Mouse (Mus musculus) forebrain, postnatal 0 days (tissue): ENCODE measurements around the gene Mrpl54. TPM values are rescaled to one million over a fixed set of nuclear protein-coding genes. Genes with fewer than 3 reads are reported as not detected.

Experiments
- ATAC-seq: fragments of 200-750 bp; cut with Nextera tagmentation; 2 replicates; pipeline ENCODE4 v1.8.0; 2017; ENCODE audit warnings: mild to moderate bottlenecking, moderate library complexity
- DNase-seq: peaks from one replicate; pipeline ENCODE4 v3.0.0-alpha.2; 2015
- H3K27ac ChIP-seq: fragments of 300-500 bp; sonication (generic); 2 replicates; pipeline ENCODE4 v1.5.1; 2014; ENCODE audit warnings: low read depth, mild to moderate bottlenecking, antibody characterized with exemption, low read length, moderate library complexity, mixed read lengths
- H3K27me3 ChIP-seq: fragments of 300-500 bp; sonication (generic); 2 replicates; pipeline ENCODE4 v1.6.1; 2014; ENCODE audit warnings: mild to moderate bottlenecking, low read length, mixed read lengths; ENCODE audit not compliant: insufficient read depth
- H3K36me3 ChIP-seq: fragments of 300-500 bp; sonication (generic); 2 replicates; pipeline ENCODE4 v1.6.1; 2014; ENCODE audit warnings: mild to moderate bottlenecking, moderate library complexity; ENCODE audit not compliant: insufficient read depth
- H3K4me1 ChIP-seq: fragments of 300-500 bp; sonication (generic); 2 replicates; pipeline ENCODE4 v1.6.1; 2014; ENCODE audit warnings: antibody characterized with exemption; ENCODE audit not compliant: insufficient read depth
- H3K4me2 ChIP-seq: fragments of 300-500 bp; sonication (generic); 2 replicates; pipeline ENCODE4 v1.6.1; 2014; ENCODE audit warnings: low read depth, mild to moderate bottlenecking, moderate library complexity
- H3K4me3 ChIP-seq: fragments of 300-500 bp; sonication (generic); 2 replicates; pipeline ENCODE4 v1.5.1; 2014; ENCODE audit warnings: low read depth, low read length, mixed read lengths
- H3K9ac ChIP-seq: fragments of 300-500 bp; sonication (generic); 2 replicates; pipeline ENCODE4 v1.6.1; 2014; ENCODE audit warnings: mild to moderate bottlenecking
- H3K9me3 ChIP-seq: fragments of 300-500 bp; sonication (generic); 2 replicates; pipeline ENCODE4 v1.6.1; 2016; ENCODE audit warnings: low read length
- CTCF ChIP-seq: sonication (generic); IDR thresholded peaks from 2 replicates; pipeline ENCODE4 v1.5.1; 2016; ENCODE audit warnings: antibody characterized with exemption, control low read depth, low read depth
- WGBS: fragments of 180-500 bp; shearing (Covaris S2); extraction: QIAGEN DNeasy Blood & Tissue Kit; methylation state at CpG from one replicate; pipeline ENCODE4 v1.1.7; 2014; 5-methylcytosine and 5-hydroxymethylcytosine counted together
- polyA plus RNA-seq: library from polyadenylated mRNA; unstranded; fragments of >200 nt; fragmentation: Nextera tagmentation; extraction: Ambion mirVana; gene quantifications from 2 replicates; pipeline ENCODE4 v1.2.1, GENCODE M21; 2015
- total RNA-seq: library from RNA; depleted of rRNA; stranded (reverse); fragments of >200 nt; gene quantifications from 2 replicates; pipeline ENCODE4 v1.2.3, GENCODE M21; 2014

Mrpl54 gene
- total and polyA plus RNA-seq, 2 experiments from 2014 or later: 94.9 to 134 TPM

DNA sequence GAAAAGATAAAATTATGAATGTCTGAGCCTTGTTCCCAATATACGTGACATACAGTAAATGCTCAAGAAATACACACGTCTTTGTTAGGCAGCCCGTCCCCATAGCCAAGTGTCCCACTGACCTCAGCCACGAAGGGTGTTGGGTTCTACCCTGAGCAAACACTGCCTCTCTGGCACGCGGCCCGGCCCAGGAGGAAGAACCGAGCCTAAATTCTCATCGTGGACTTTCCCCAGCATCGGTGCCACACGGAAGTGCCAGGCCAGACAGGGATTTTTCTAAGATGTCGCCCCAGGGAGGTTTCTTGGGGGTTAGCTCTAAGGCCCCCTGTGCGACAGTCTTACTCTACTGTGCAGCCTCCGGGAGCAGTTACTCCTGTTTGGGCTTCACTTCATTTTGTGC is 23.1 kb upstream of the Mrpl54 start:
- Histone ChIP-seq H3K36me3 (no peaks in the 10 kb centered on the region), H3K9ac (no peak overlapping the region), H3K4me3 (no peak overlapping the region), H3K4me1 (peaks cover 9% of the 10 kb centered on the region), H3K4me2 (no peak overlapping the region), H3K27me3 (no peaks in the 10 kb centered on the region), H3K27ac (no peak overlapping the region), H3K9me3 (no peaks in the 10 kb centered on the region)
- no peak for ATAC-seq
- DNase-seq: no peak
- 58% methylated on average over 14 of the region's 14 CpGs for WGBS
- no peak for TF ChIP-seq CTCF

DNA sequence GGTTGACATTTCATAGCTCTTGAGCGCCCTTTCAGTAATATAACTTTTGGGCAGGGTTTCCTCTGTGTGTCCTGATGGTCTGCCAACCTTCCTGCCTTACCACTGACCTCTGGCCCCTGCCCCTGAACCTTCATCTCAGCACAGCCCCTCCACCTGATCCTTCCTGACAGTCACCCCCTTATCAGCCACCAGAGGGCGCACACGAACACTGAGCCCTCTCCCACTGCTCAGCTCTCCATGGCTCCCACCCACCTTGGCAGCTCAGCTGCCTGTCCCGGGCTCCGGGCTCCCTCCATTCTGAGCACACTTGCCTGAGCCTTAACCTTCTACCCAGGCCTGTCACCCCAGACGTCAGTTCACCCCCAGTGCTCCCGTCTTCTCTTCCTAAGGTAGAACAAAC is 22.5 kb upstream of the Mrpl54 start:
- TF ChIP-seq CTCF: peak; percentile 94
- ATAC-seq (no peak), DNase-seq (peak; percentile 81)
- no peak overlapping the region for H3K4me3 ChIP-seq
- H3K4me1 ChIP-seq: peaks cover 4% of the 10 kb centered on the region; the same call in 1 of the 2 replicates
- no peak overlapping the region for H3K27ac ChIP-seq
- H3K9me3 ChIP-seq: no peaks in the 10 kb centered on the region
- no peaks in the 10 kb centered on the region for H3K27me3 ChIP-seq
- H3K9ac ChIP-seq: no peak overlapping the region
- H3K4me2 ChIP-seq: no peak overlapping the region; the same call in 1 of the 2 replicates
- 0% methylated on average over 7 of the region's 7 CpGs for WGBS
- no peaks in the 10 kb centered on the region for H3K36me3 ChIP-seq

DNA sequence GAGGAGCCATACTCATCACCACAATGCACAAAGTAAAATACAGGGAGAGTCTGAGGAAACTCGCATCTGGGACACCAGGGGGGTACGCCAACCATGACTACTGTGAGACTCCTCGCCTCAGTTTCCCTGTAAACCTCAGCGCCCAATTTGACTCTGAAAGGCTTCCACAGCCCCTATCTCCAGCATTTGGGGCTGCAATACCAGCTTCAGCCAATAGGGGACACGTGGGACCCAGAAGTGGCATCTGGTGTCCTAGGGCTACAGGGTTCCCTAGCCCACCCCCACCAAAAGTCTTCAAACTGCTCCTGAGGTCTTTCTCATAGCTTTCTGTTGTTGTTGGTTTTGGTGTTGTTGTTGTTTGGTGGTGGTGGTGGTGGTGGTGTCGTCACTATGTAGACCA is 21.9 kb upstream of the Mrpl54 start:
- WGBS: 42% methylated on average over 6 of the region's 6 CpGs
- Histone ChIP-seq H3K9ac (no peak overlapping the region), H3K4me2 (no peak overlapping the region), H3K4me1 (no peaks in the 10 kb centered on the region), H3K36me3 (no peaks in the 10 kb centered on the region), H3K27ac (no peak overlapping the region), H3K9me3 (no peaks in the 10 kb centered on the region), H3K27me3 (no peaks in the 10 kb centered on the region), H3K4me3 (no peak overlapping the region)
- DNase-seq: no peak
- peak; percentile 69 for TF ChIP-seq CTCF
- ATAC-seq: no peak

GRCm38 (mm10) chr10:81287513-81288157 is 20.9 kb upstream of the Mrpl54 start:
- TF ChIP-seq CTCF: peak; percentile 79
- no peak for ATAC-seq
- Histone ChIP-seq H3K9ac (no peak overlapping the region), H3K4me3 (no peak overlapping the region), H3K27ac (no peak overlapping the region), H3K9me3 (no peaks in the 10 kb centered on the region), H3K4me2 (no peak overlapping the region), H3K4me1 (no peaks in the 10 kb centered on the region), H3K36me3 (no peaks in the 10 kb centered on the region), H3K27me3 (no peaks in the 10 kb centered on the region)
- WGBS: 65% methylated on average over 8 of the region's 8 CpGs
- DNase-seq: no peak

DNA sequence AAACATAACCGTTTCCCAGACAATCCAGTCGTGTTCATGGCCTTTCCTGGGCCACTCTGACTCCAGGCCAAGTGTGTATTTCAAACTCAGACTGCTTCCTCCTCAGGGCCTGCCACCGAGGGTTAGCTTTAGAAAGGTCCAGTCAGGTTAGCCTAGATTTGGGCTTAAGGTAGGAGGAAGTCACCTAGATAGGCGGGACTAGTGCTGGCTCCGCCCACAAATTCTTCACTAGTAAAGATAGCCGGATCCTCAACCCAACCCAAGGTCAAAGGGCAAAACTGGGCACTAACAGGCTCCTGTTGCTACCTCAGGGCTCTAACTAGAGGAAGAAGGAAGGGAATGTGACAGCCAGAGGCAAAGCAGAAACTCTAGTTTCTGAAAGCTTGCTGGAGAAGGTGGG is 19.9 kb upstream of the Mrpl54 start:
- WGBS: 44% methylated on average over 6 of the region's 6 CpGs
- H3K36me3 ChIP-seq: no peaks in the 10 kb centered on the region
- no peaks in the 10 kb centered on the region for H3K9me3 ChIP-seq

DNA sequence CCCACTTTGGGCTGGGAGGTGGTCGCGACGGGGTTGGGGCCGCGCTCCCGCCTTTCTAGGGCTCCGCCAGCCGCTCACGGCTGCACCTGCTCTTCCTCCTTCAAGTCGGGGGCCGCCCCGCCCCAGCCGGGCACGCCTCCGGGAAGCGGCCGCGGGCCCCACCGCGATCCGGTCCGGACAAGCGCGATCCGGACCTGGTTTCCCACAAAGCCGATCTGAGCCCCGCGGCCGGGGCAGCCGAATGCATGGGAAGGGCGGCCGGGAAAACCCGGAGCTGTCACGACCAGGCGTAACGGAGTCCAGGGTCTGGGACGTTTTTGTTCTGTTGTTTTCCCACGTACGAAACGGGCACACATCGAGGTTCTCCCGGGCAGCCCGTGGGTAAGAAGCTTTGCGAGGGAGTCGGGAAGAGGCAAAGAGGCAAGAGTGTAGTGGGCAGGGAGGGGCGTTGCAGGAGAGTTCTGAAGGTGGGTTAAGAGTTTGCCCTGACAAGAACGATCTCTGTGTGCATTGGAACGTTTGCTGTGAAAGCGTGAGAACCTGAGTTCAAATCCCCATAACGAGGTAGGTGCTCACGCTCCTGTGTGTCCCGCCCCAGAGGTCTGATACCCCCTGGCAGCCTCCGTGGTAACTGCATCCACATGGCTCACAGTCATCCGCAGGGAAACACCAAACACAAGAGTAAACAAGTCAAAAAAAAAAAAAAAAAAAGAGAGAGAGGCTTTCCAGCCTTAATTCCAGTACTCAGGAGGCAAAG is 19.1 kb upstream of the Mrpl54 start:
- no peak overlapping the region for H3K27ac ChIP-seq
- H3K9me3 ChIP-seq: no peaks in the 10 kb centered on the region
- peak overlapping the region; percentile 52 for H3K4me3 ChIP-seq
- H3K27me3 ChIP-seq: no peaks in the 10 kb centered on the region
- TF ChIP-seq CTCF: peak; percentile 10; the same call in 1 of the 2 replicates
- H3K4me1 ChIP-seq: no peaks in the 10 kb centered on the region
- peak overlapping the region; percentile 54 for H3K9ac ChIP-seq
- peak overlapping the region; percentile 82 for H3K4me2 ChIP-seq
- WGBS: 1% methylated on average over 54 of the region's 54 CpGs
- H3K36me3 ChIP-seq: no peaks in the 10 kb centered on the region
- DNase-seq (peak; percentile 94), ATAC-seq (peak; percentile 89)

More for the DNA sequence above, 19.9 kb upstream of the Mrpl54 start:
- Histone ChIP-seq H3K4me2 (no peak overlapping the region), H3K27ac (no peak overlapping the region), H3K9ac (no peak overlapping the region), H3K4me3 (no peak overlapping the region), H3K27me3 (no peaks in the 10 kb centered on the region), H3K4me1 (no peaks in the 10 kb centered on the region)
- no peak for TF ChIP-seq CTCF
- ATAC-seq: no peak
- no peak for DNase-seq

GRCm38 (mm10) chr10:81284719-81285118 is 18.0 kb upstream of the Mrpl54 start:
- Histone ChIP-seq H3K4me2 (peak overlapping the region; percentile 82), H3K4me3 (peak overlapping the region; percentile 52), H3K9ac (no peak overlapping the region), H3K36me3 (no peaks in the 10 kb centered on the region), H3K27me3 (no peaks in the 10 kb centered on the region), H3K9me3 (no peaks in the 10 kb centered on the region), H3K27ac (no peak overlapping the region), H3K4me1 (no peaks in the 10 kb centered on the region)
- no peak for TF ChIP-seq CTCF
- DNase-seq (no peak), ATAC-seq (no peak)
- WGBS: 16% methylated on average over 17 of the region's 17 CpGs
